Mouse (Mus musculus) myocyte (in vitro differentiated cells): ENCODE measurements around the gene Omt2a. TPM values are rescaled to one million over a fixed set of nuclear protein-coding genes. Genes with fewer than 3 reads are reported as not detected.

ENCODE experiments used
- H3K27me3 ChIP-seq: one replicate; pipeline ENCODE4 v1.6.1; 2011; ENCODE audit not compliant: control insufficient read depth, insufficient read depth, insufficient read length
- H3K36me3 ChIP-seq: one replicate; pipeline ENCODE4 v1.6.1; 2011; ENCODE audit not compliant: control insufficient read depth, insufficient read depth
- H3K4me2 ChIP-seq: one replicate; pipeline ENCODE4 v1.6.1; 2011; ENCODE audit warnings: low read depth, control low read depth
- H3K4me3 ChIP-seq: one replicate; pipeline ENCODE4 v1.5.1; 2011; ENCODE audit warnings: mild to moderate bottlenecking, control low read depth, moderate library complexity
- H3K79me2 ChIP-seq: one replicate; pipeline ENCODE4 v1.6.1; 2011; ENCODE audit not compliant: control insufficient read depth, insufficient read depth
- H3ac ChIP-seq: one replicate; pipeline ENCODE4 v1.6.1; 2011; ENCODE audit not compliant: control insufficient read depth, insufficient read length
- CEBPB ChIP-seq: IDR thresholded peaks from 2 replicates; pipeline ENCODE4 v1.6.1; 2011; ENCODE audit warnings: mild to moderate bottlenecking, moderate library complexity; ENCODE audit not compliant: poor library complexity, insufficient read depth, severe bottlenecking
- E2F4 ChIP-seq: IDR thresholded peaks from one replicate; pipeline ENCODE4 v1.6.1; 2011; ENCODE audit warnings: mild to moderate bottlenecking, control low read depth, moderate library complexity; ENCODE audit not compliant: insufficient read depth
- MAX ChIP-seq: IDR thresholded peaks from one replicate; pipeline ENCODE4 v1.6.1; 2011; ENCODE audit warnings: low read depth, mild to moderate bottlenecking, control low read depth
- MYOD1 ChIP-seq, 3 experiments: IDR thresholded peaks; one replicate each; pipeline ENCODE4 v1.6.1; 2011; ENCODE audit warnings: control low read depth in 2 of 3, low read depth in 2 of 3, mild to moderate bottlenecking in 2 of 3, moderate library complexity in 1 of 3; ENCODE audit not compliant: insufficient read length in 2 of 3, control insufficient read depth in 1 of 3
- MYOG ChIP-seq, 3 experiments: IDR thresholded peaks; one replicate each; pipeline ENCODE4 v1.6.1; 2011; ENCODE audit warnings: control low read depth in 2 of 3, low read depth in 2 of 3, mild to moderate bottlenecking in 2 of 3; ENCODE audit not compliant: insufficient read length in 2 of 3, control insufficient read depth in 1 of 3, insufficient read depth in 1 of 3
- POLR2A ChIP-seq: IDR thresholded peaks from one replicate; pipeline ENCODE4 v1.6.1; 2011; ENCODE audit warnings: low read depth, mild to moderate bottlenecking, control low read depth, moderate library complexity; ENCODE audit not compliant: insufficient read length
- POLR2AphosphoS2 ChIP-seq: IDR thresholded peaks from one replicate; pipeline ENCODE4 v1.6.1; 2011; ENCODE audit warnings: low read depth, control low read depth; ENCODE audit not compliant: insufficient read length
- REST ChIP-seq: IDR thresholded peaks from one replicate; pipeline ENCODE4 v1.6.1; 2011; ENCODE audit warnings: mild to moderate bottlenecking, control low read depth, moderate library complexity; ENCODE audit not compliant: insufficient read depth, insufficient read length
- SRF ChIP-seq: IDR thresholded peaks from one replicate; pipeline ENCODE4 v1.6.1; 2011; ENCODE audit warnings: low read depth; ENCODE audit not compliant: control insufficient read depth, insufficient read length
- TCF12 ChIP-seq: IDR thresholded peaks from one replicate; pipeline ENCODE4 v1.6.1; 2011; ENCODE audit warnings: mild to moderate bottlenecking, control low read depth; ENCODE audit not compliant: poor library complexity, insufficient read depth, severe bottlenecking
- TCF3 ChIP-seq: IDR thresholded peaks from one replicate; pipeline ENCODE4 v1.6.1; 2011; ENCODE audit warnings: low read depth, control low read depth; ENCODE audit not compliant: insufficient read length
- USF1 ChIP-seq: IDR thresholded peaks from one replicate; pipeline ENCODE4 v1.6.1; 2011; ENCODE audit warnings: low read depth, mild to moderate bottlenecking, control low read depth, moderate library complexity
- polyA plus RNA-seq: library from polyadenylated mRNA; unstranded; fragments of >200 nt; fragmentation: generic; extraction: Trizol; gene quantifications from one replicate; pipeline ENCODE4 v1.2.1, GENCODE M21; 2012; ENCODE audit warnings: missing spikeins

The Omt2a gene
- not detected for polyA plus RNA-seq

- Histone ChIP-seq H3ac (no peak within 1 kb of the TSS), H3K27me3 (no peaks in the 10 kb centered on the region), H3K36me3 (no peaks in the 10 kb centered on the region), H3K4me3 (no peak within 1 kb of the TSS), H3K79me2 (no peaks in the 10 kb centered on the region), H3K4me2 (no peak within 1 kb of the TSS)
- no peak for TF ChIP-seq TCF3
- no peak for TF ChIP-seq CEBPB
- TF ChIP-seq TCF12 = no peak
- no peak for TF ChIP-seq MAX
- TF ChIP-seq USF1 = no peak
- TF ChIP-seq SRF = no peak
- no peak for TF ChIP-seq MYOG (IDR thresholded peaks at IDR 0.05; ENCODE audit: control insufficient read depth in 1 of 3, insufficient read depth in 1 of 3, insufficient read length in 2 of 3, low read depth in 2 of 3)
- no peak for TF ChIP-seq E2F4
- no peak for TF ChIP-seq POLR2AphosphoS2
Measured at GRCm38 (mm10) chr9:78314696-78315095, at the start of gene Omt2a. Gene Omt2a (minus strand): TSS chr9:78314796.

DNA sequence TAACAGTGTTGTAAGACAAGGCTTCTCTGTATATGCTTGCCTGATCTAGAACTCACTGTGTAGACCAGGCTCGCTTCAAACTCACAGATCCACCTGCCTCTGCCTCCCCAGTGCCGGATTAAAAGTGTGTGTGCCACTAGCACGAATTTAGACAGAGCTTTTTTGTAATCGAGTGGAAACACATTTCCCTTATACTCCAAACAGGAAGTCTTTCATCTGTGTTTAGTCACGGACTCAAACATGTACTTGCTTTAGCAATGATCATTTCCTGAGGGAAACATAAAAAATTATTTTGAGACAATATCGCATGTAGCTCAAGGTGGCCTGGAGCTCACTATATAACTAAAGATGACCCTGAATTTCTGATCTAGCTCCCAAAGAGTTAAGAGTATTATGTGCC is 48.8 kb upstream of the Omt2a start:
- no peaks in the 10 kb centered on the region for H3K79me2 ChIP-seq
- H3K4me3 ChIP-seq = no peak overlapping the region
- no peak overlapping the region for H3K4me2 ChIP-seq
- no peak overlapping the region for H3ac ChIP-seq
- no peaks in the 10 kb centered on the region for H3K36me3 ChIP-seq
- TF ChIP-seq E2F4 (no peak), TCF12 (no peak), TCF3 (no peak), USF1 (no peak), POLR2A (no peak), SRF (no peak), MYOD1 (IDR thresholded peaks at IDR 0.05; ENCODE audit: control insufficient read depth in 1 of 3, insufficient read length in 2 of 3, low read depth in 2 of 3) (no peak), CEBPB (no peak), MYOG (IDR thresholded peaks at IDR 0.05; ENCODE audit: control insufficient read depth in 1 of 3, insufficient read depth in 1 of 3, insufficient read length in 2 of 3, low read depth in 2 of 3) (no peak), POLR2AphosphoS2 (no peak)
- no peaks in the 10 kb centered on the region for H3K27me3 ChIP-seq

- Histone ChIP-seq H3K27me3 (no peaks in the 10 kb centered on the region), H3K79me2 (no peaks in the 10 kb centered on the region), H3K4me2 (no peak overlapping the region), H3K4me3 (no peak overlapping the region), H3K36me3 (no peaks in the 10 kb centered on the region), H3ac (no peak overlapping the region)
- TF ChIP-seq REST (no peak), POLR2A (no peak), SRF (no peak), POLR2AphosphoS2 (no peak), CEBPB (no peak), MYOG (IDR thresholded peaks at IDR 0.05; ENCODE audit: control insufficient read depth in 1 of 3, insufficient read depth in 1 of 3, insufficient read length in 2 of 3, low read depth in 2 of 3) (no peak), TCF3 (no peak), MAX (no peak), TCF12 (no peak), USF1 (no peak), MYOD1 (IDR thresholded peaks at IDR 0.05; ENCODE audit: control insufficient read depth in 1 of 3, insufficient read length in 2 of 3, low read depth in 2 of 3) (no peak), E2F4 (no peak)
Measured at GRCm38 (mm10) chr9:78360484-78360872, 45.9 kb upstream of the Omt2a start.

DNA sequence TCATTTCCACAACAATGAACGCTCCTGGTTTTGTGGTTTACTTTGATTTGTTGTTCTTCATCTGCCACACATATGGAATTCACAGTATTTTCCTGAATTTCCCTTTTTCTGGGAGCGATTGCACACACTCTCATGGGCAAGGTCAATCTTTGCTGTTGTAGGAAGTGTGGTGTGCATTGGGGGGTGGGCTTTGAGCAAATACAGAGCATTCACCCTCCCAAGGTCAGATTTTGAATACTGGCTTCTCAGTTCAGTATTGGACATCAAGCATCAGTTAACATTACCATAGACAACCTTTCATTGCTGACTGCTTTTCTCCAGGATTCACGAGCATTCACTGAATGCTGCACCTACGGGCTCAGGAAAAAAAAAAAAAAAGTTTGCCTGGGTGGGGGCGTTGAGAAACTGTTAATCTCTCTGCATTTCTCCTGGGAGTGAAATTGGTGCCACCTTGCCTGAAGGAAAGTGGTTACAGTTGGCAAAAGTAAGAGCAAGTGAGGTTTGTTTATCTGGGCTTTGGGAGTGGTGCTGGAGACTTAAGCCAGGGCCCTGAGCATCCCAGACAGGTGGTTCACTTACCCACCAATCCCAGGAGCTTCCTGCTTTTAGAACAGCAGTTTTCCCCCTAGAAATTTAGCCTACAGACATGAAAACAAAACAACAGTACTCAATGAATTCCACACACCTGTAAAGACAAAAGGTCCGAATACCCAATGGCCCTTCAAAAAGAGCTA is 45.3 kb upstream of the Omt2a start:
- Histone ChIP-seq H3K4me2 (no peak overlapping the region), H3K36me3 (no peaks in the 10 kb centered on the region), H3ac (no peak overlapping the region), H3K4me3 (no peak overlapping the region), H3K79me2 (no peaks in the 10 kb centered on the region), H3K27me3 (no peaks in the 10 kb centered on the region)
- no peak for TF ChIP-seq MYOG (IDR thresholded peaks at IDR 0.05; ENCODE audit: control insufficient read depth in 1 of 3, insufficient read depth in 1 of 3, insufficient read length in 2 of 3, low read depth in 2 of 3)
- TF ChIP-seq POLR2AphosphoS2 = no peak
- TF ChIP-seq SRF = no peak
- no peak for TF ChIP-seq CEBPB
- TF ChIP-seq E2F4 = no peak
- TF ChIP-seq POLR2A = no peak
- no peak for TF ChIP-seq REST

- no peaks in the 10 kb centered on the region for H3K36me3 ChIP-seq
Measured at GRCm38 (mm10) chr9:78358053-78358452, 43.5 kb upstream of the Omt2a start.

More at GRCm38 (mm10) chr9:78358053-78358452, 43.5 kb upstream of the Omt2a start:
- H3K4me2 ChIP-seq = no peak overlapping the region
- TF ChIP-seq TCF3 = no peak
- H3K27me3 ChIP-seq = no peaks in the 10 kb centered on the region
- H3K4me3 ChIP-seq = no peak overlapping the region
- no peak overlapping the region for H3ac ChIP-seq
- no peaks in the 10 kb centered on the region for H3K79me2 ChIP-seq
